ENCODE assay signal across 27 mouse cellular contexts in genomic region chr9:78368671-78369293, GRCm38 (mm10). TPM values are rescaled to one million over a fixed set of nuclear protein-coding genes. Genes with fewer than 3 reads are reported as not detected.
DNase-seq lines count a peak whose midpoint lies in the region; ATAC-seq and TF ChIP-seq lines count a peak whose summit lies in the region.
"Had no signal": no experiment of that assay in that cellular context is flagged by ENCODE, and none has a peak within 500 bp of the region (broad histone marks: within the 10 kb centered on the region; RNA-seq: fewer than 3 reads in every experiment).

No protein-coding gene starts in this region.

- H3K9ac ChIP-seq in ES-Bruce4 (ENCODE audit: low read depth, poor library complexity, severe bottlenecking): peak overlapping the region; percentile 69
- no peak overlapping the region; the same call in 1 of the 2 replicates for H3K9ac ChIP-seq in ES-E14 (ENCODE audit: insufficient read depth, low read depth, low read length, poor library complexity, severe bottlenecking)
- no peak overlapping the region for H3K9ac ChIP-seq in intestine, postnatal 0 days (ENCODE audit: low read depth, low read length)
- H3K9ac ChIP-seq: embryonic facial prominence, embryonic 12.5 days; forebrain, embryonic 13.5 days; forebrain, embryonic 15.5 days; forebrain, postnatal 0 days had no signal

- no peak for ATAC-seq in intestine, postnatal 0 days
- ATAC-seq: forebrain, embryonic 13.5 days; forebrain, embryonic 15.5 days; forebrain, postnatal 0 days had no signal

- H3K36me3 ChIP-seq in ES-Bruce4 (ENCODE audit: control insufficient read depth, insufficient read depth, low read length, poor library complexity, severe bottlenecking) (no peaks in the 10 kb centered on the region), ES-E14 (ENCODE audit: control insufficient read depth, insufficient read depth, low read length, poor library complexity, severe bottlenecking) (no peaks in the 10 kb centered on the region; the same call in 1 of the 2 replicates)
- H3K36me3 ChIP-seq in intestine, postnatal 0 days (ENCODE audit: control insufficient read depth, insufficient read depth): no peaks in the 10 kb centered on the region
- no peaks in the 10 kb centered on the region for H3K36me3 ChIP-seq in embryonic facial prominence, embryonic 10.5 days (replicated peaks)
- H3K36me3 ChIP-seq: embryonic facial prominence, embryonic 12.5 days; forebrain, embryonic 15.5 days had no signal

- 72% methylated on average over 3 of the region's 3 CpGs for WGBS in intestine, postnatal 0 days
- 68% methylated on average over 3 of the region's 3 CpGs for WGBS in embryonic facial prominence, embryonic 10.5 days

- no peak for TF ChIP-seq POLR2A in ES-Bruce4 (IDR thresholded peaks at IDR 0.05; ENCODE audit: insufficient read depth, low read length)

- in situ Hi-C loops in ES-E14 (cut with MboI; ENCODE audit: low sequenced_read_pairs in 2 of 2, unreplicated experiment in 2 of 2): no loop called here

- no peak overlapping the region for H3K4me2 ChIP-seq in intestine, postnatal 0 days (replicated peaks; ENCODE audit: low read depth)
- H3K4me2 ChIP-seq: embryonic facial prominence, embryonic 12.5 days; forebrain, embryonic 13.5 days; forebrain, embryonic 15.5 days had no signal

- H3K4me1 ChIP-seq in ES-Bruce4 (ENCODE audit: control insufficient read depth, insufficient read depth, low read length) (peaks cover 5% of the 10 kb centered on the region), ES-E14 (ENCODE audit: control insufficient read depth in 2 of 2, insufficient read depth in 2 of 2, low read length in 2 of 2, poor library complexity in 1 of 2) (peaks cover 9 to 18% of the 10 kb centered on the region in 2 experiments)
- H3K4me1 ChIP-seq in intestine, postnatal 0 days (replicated peaks; ENCODE audit: control insufficient read depth, insufficient read depth, low read length): no peaks in the 10 kb centered on the region
- no peaks in the 10 kb centered on the region for H3K4me1 ChIP-seq in embryonic facial prominence, embryonic 10.5 days
- H3K4me1 ChIP-seq: embryonic facial prominence, embryonic 12.5 days; forebrain, embryonic 13.5 days; forebrain, embryonic 15.5 days had no signal

- no peak overlapping the region for H3K4me3 ChIP-seq in ES-Bruce4 (ENCODE audit: low read depth, low read length)
- peak overlapping the region in 1 of 2 experiments; percentile 30; a peak in 2 of 4 replicates for H3K4me3 ChIP-seq in ES-E14 (ENCODE audit: insufficient read depth in 1 of 2, low read depth in 1 of 2, low read length in 2 of 2, poor library complexity in 1 of 2, severe bottlenecking in 1 of 2)
- H3K4me3 ChIP-seq in intestine, postnatal 0 days (ENCODE audit: low read depth, low read length): no peak overlapping the region
- H3K4me3 ChIP-seq in embryonic facial prominence, embryonic 10.5 days: no peak overlapping the region
- H3K4me3 ChIP-seq: embryonic facial prominence, embryonic 12.5 days; forebrain, embryonic 13.5 days; forebrain, embryonic 15.5 days had no signal

- DNase-seq in ES-E14 (ENCODE audit: low read depth, low spot score) (no peak), ZHBTc4 (ENCODE audit: low read depth, low spot score) (peak; percentile 62)
- DNase-seq in left cerebral cortex, adult 8-10 months (ENCODE audit: low spot score in 2 of 2): no peak
- DNase-seq in embryonic facial prominence, embryonic 10.5 days (ENCODE audit: low spot score): no peak
- DNase-seq: adrenal gland, adult 2 months; adrenal gland, postnatal 10 days; adrenal gland, postnatal 25 days; cerebellum, adult 11 months; cerebellum, adult 18-20 months; cerebellum, adult 8-10 months; cerebellum, adult 9-11 months; cerebellum, postnatal 14 days; cerebellum, postnatal 36 days; embryo, embryonic 11 days; forebrain, postnatal 0 days had no signal

- H3K27me3 ChIP-seq in ES-Bruce4 (ENCODE audit: control insufficient read depth, insufficient read depth, low read length, poor library complexity, severe bottlenecking): no peaks in the 10 kb centered on the region
- H3K27me3 ChIP-seq in intestine, postnatal 0 days (replicated peaks; ENCODE audit: control insufficient read depth, insufficient read depth, low read length): no peaks in the 10 kb centered on the region
- no peaks in the 10 kb centered on the region for H3K27me3 ChIP-seq in embryonic facial prominence, embryonic 10.5 days (replicated peaks; ENCODE audit: low read depth, poor library complexity, severe bottlenecking)
- H3K27me3 ChIP-seq: embryonic facial prominence, embryonic 12.5 days; forebrain, embryonic 13.5 days; forebrain, embryonic 15.5 days had no signal

- H3K27ac ChIP-seq in ES-Bruce4 (ENCODE audit: insufficient read depth, low read length): peak overlapping the region; percentile 100
- peak overlapping the region; percentile 96 for H3K27ac ChIP-seq in ES-E14 (ENCODE audit: insufficient read depth, low read depth, low read length, poor library complexity, severe bottlenecking)
- H3K27ac ChIP-seq in intestine, postnatal 0 days (ENCODE audit: low read depth, low read length): no peak overlapping the region
- no peak overlapping the region for H3K27ac ChIP-seq in embryonic facial prominence, embryonic 10.5 days (replicated peaks)
- H3K27ac ChIP-seq: embryonic facial prominence, embryonic 12.5 days; forebrain, embryonic 13.5 days; forebrain, embryonic 15.5 days had no signal

- TF ChIP-seq EP300 in ES-Bruce4 (IDR thresholded peaks at IDR 0.05; ENCODE audit: insufficient read depth, low read depth, low read length): no peak

- H3K9me3 ChIP-seq in ES-Bruce4 (replicated peaks; ENCODE audit: control insufficient read depth, insufficient read depth, low read length, poor library complexity, severe bottlenecking) (no peaks in the 10 kb centered on the region), ES-E14 (ENCODE audit: control insufficient read depth, insufficient read depth, low read depth, low read length) (no peaks in the 10 kb centered on the region)
- H3K9me3 ChIP-seq in intestine, postnatal 0 days (ENCODE audit: control insufficient read depth): no peaks in the 10 kb centered on the region
- no peaks in the 10 kb centered on the region for H3K9me3 ChIP-seq in embryonic facial prominence, embryonic 10.5 days
- H3K9me3 ChIP-seq: embryonic facial prominence, embryonic 12.5 days; forebrain, embryonic 13.5 days; forebrain, embryonic 15.5 days had no signal

- TF ChIP-seq CTCF in ES-Bruce4 (IDR thresholded peaks at IDR 0.05; ENCODE audit: low read depth, low read length): no peak
- TF ChIP-seq CTCF in intestine, postnatal 0 days (IDR thresholded peaks at IDR 0.05; ENCODE audit: low read depth): no peak

TF ChIP-seq in ES-E14, 5 proteins besides CTCF, POLR2A, EP300 and RAD21:
- TF ChIP-seq ZNF384 (IDR thresholded peaks at IDR 0.05; ENCODE audit: low read depth, low read length) (no peak), CHD2 (IDR thresholded peaks at IDR 0.05; ENCODE audit: low read depth, low read length) (0 out of 2 replicates have a peak, but pooled peaks have one; percentile 23)
TF ChIP-seq in ES-E14: peak in this region for 1.

RNA-seq across cellular contexts. Expression of gene Dppa5a, which starts 0.8 kb away (rescaled TPM):
- polyA plus RNA-seq in ES-Bruce4 (2011; ENCODE audit: insufficient read depth, insufficient read length, low read depth, missing spikeins): 5,317 and 5,424 TPM in 2 replicates
- total RNA-seq in ES-E14 (2012; rRNA removed): 2,580 and 3,190 TPM in 2 replicates
- total RNA-seq in left cerebral cortex, adult 8-10 months (2022): under 1 TPM in 1 of 4 experiments, not detected in 3; 0.65 TPM
- polyA plus RNA-seq in intestine, postnatal 0 days (2015; fragmentation: Nextera tagmentation; extraction: Ambion mirVana): not detected in 2 replicates
- polyA plus RNA-seq in embryonic facial prominence, embryonic 10.5 days (2016; fragmentation: Nextera tagmentation; extraction: Ambion mirVana): 0.26 TPM in 1 of 2 replicates, not detected in the other
- total RNA-seq: adrenal gland, adult 2 months; adrenal gland, postnatal 25 days; adrenal gland, postnatal 4 days; common myeloid progenitor, adult 5-6 weeks; MEL had no signal
- polyA plus RNA-seq: adrenal gland, adult 2 months; embryonic facial prominence, embryonic 14.5 days had no signal

RNA-seq across cellular contexts. Expression of gene Ooep, which starts 9.7 kb away (rescaled TPM):
- polyA plus RNA-seq in ES-Bruce4 (2011; ENCODE audit: insufficient read depth, insufficient read length, low read depth, missing spikeins): 75.0 and 86.4 TPM in 2 replicates
- total RNA-seq in ES-E14 (2012; rRNA removed): 31.2 and 35.3 TPM in 2 replicates
- total RNA-seq in left cerebral cortex, adult 8-10 months (2022): not detected
- polyA plus RNA-seq in intestine, postnatal 0 days (2015; fragmentation: Nextera tagmentation; extraction: Ambion mirVana): 0.47 and 0.51 TPM in 2 replicates
- polyA plus RNA-seq in embryonic facial prominence, embryonic 10.5 days (2016; fragmentation: Nextera tagmentation; extraction: Ambion mirVana): 0.80 and 0.96 TPM in 2 replicates
- total RNA-seq: adrenal gland, adult 2 months; adrenal gland, postnatal 25 days; common myeloid progenitor, adult 5-6 weeks; MEL had no signal
- polyA plus RNA-seq: adrenal gland, adult 2 months had no signal

RNA-seq across cellular contexts. Expression of gene Gsta2, which starts 13.2 kb away (rescaled TPM):
- not detected in 2 replicates for polyA plus RNA-seq in ES-Bruce4 (2011; ENCODE audit: insufficient read depth, insufficient read length, low read depth, missing spikeins)
- total RNA-seq in ES-E14 (2012; rRNA removed): not detected in 2 replicates
- not detected for total RNA-seq in left cerebral cortex, adult 8-10 months (2022)
- polyA plus RNA-seq in intestine, postnatal 0 days (2015; fragmentation: Nextera tagmentation; extraction: Ambion mirVana): 94.5 and 130 TPM in 2 replicates
- polyA plus RNA-seq in embryonic facial prominence, embryonic 10.5 days (2016; fragmentation: Nextera tagmentation; extraction: Ambion mirVana): not detected in 2 replicates
- total RNA-seq: common myeloid progenitor, adult 5-6 weeks; forebrain, postnatal 0 days; MEL had no signal
- polyA plus RNA-seq: adrenal gland, adult 2 months; brain, embryonic 14.5 days; embryonic facial prominence, embryonic 12.5 days; forebrain, embryonic 11.5 days; forebrain, embryonic 13.5 days; forebrain, embryonic 15.5 days; forebrain, postnatal 0 days had no signal

RNA-seq across cellular contexts. Expression of gene Ddx43, which starts 26.8 kb away (rescaled TPM):
- polyA plus RNA-seq in ES-Bruce4 (2011; ENCODE audit: insufficient read depth, insufficient read length, low read depth, missing spikeins): 2.8 and 4.9 TPM in 2 replicates
- 4.3 and 5.0 TPM in 2 replicates for total RNA-seq in ES-E14 (2012; rRNA removed)
- total RNA-seq in left cerebral cortex, adult 8-10 months (2022): under 1 TPM in 2 of 4 experiments, not detected in 2; 0.25 to 0.33 TPM
- polyA plus RNA-seq in intestine, postnatal 0 days (2015; fragmentation: Nextera tagmentation; extraction: Ambion mirVana): 0.05 and 0.10 TPM in 2 replicates
- polyA plus RNA-seq in embryonic facial prominence, embryonic 10.5 days (2016; fragmentation: Nextera tagmentation; extraction: Ambion mirVana): 0.12 TPM in 1 of 2 replicates, not detected in the other
- total RNA-seq: adrenal gland, adult 2 months; adrenal gland, postnatal 10 days; adrenal gland, postnatal 25 days had no signal
- polyA plus RNA-seq: C2C12 had no signal

RNA-seq across cellular contexts. Expression of gene Omt2b, which starts 41.4 kb away (rescaled TPM):
- polyA plus RNA-seq in ES-Bruce4 (2011; ENCODE audit: insufficient read depth, insufficient read length, low read depth, missing spikeins): not detected in 2 replicates
- total RNA-seq in ES-E14 (2012; rRNA removed): not detected in 2 replicates
- total RNA-seq in left cerebral cortex, adult 8-10 months (2022): not detected
- not detected in 2 replicates for polyA plus RNA-seq in intestine, postnatal 0 days (2015; fragmentation: Nextera tagmentation; extraction: Ambion mirVana)
- polyA plus RNA-seq in embryonic facial prominence, embryonic 10.5 days (2016; fragmentation: Nextera tagmentation; extraction: Ambion mirVana): not detected in 2 replicates
- total RNA-seq: adrenal gland, adult 2 months; adrenal gland, postnatal 10 days; adrenal gland, postnatal 25 days; adrenal gland, postnatal 4 days; common myeloid progenitor, adult 5-6 weeks; forebrain, postnatal 0 days; MEL had no signal
- polyA plus RNA-seq: adrenal gland, adult 2 months; brain, embryonic 14.5 days; C2C12; embryonic facial prominence, embryonic 12.5 days; embryonic facial prominence, embryonic 14.5 days; forebrain, embryonic 11.5 days; forebrain, embryonic 13.5 days; forebrain, embryonic 15.5 days; forebrain, postnatal 0 days had no signal

Comparison
In these comparisons a context has a peak if more than half of its experiments do, and no peak if none do; other contexts are left out.
1. H3K27ac ChIP-seq: peak in ES-Bruce4 (single experiment) and ES-E14 (single experiment); none in intestine, postnatal 0 days (single experiment) and embryonic facial prominence, embryonic 10.5 days (single experiment).
2. RNA of gene Dppa5a, which starts 0.8 kb away (polyA plus RNA-seq): 5,317 to 5,424 TPM in ES-Bruce4; not detected in intestine, postnatal 0 days and 0.26 TPM in embryonic facial prominence, embryonic 10.5 days; every median in the first group is over 1,000 times any median in the second.
3. RNA of gene Ooep, which starts 9.7 kb away (polyA plus RNA-seq): 75.0 to 86.4 TPM in ES-Bruce4; 0.80 to 0.96 TPM in embryonic facial prominence, embryonic 10.5 days and 0.47 to 0.51 TPM in intestine, postnatal 0 days; every median in the first group is over 10 times any median in the second.
4. RNA of gene Gsta2, which starts 13.2 kb away (polyA plus RNA-seq): 94.5 to 130 TPM in intestine, postnatal 0 days; not detected in ES-Bruce4 and not detected in embryonic facial prominence, embryonic 10.5 days; every median in the first group is over 10 times any median in the second.